Mouse (Mus musculus) lung, postnatal 4 days (tissue): Measurements from ENCODE around the gene Plscr3.

Experiments used
- DNase-seq, 2 experiments: peaks; one replicate each; pipeline ENCODE4 v3.0.0; 2021

The Plscr3 gene

DNA sequence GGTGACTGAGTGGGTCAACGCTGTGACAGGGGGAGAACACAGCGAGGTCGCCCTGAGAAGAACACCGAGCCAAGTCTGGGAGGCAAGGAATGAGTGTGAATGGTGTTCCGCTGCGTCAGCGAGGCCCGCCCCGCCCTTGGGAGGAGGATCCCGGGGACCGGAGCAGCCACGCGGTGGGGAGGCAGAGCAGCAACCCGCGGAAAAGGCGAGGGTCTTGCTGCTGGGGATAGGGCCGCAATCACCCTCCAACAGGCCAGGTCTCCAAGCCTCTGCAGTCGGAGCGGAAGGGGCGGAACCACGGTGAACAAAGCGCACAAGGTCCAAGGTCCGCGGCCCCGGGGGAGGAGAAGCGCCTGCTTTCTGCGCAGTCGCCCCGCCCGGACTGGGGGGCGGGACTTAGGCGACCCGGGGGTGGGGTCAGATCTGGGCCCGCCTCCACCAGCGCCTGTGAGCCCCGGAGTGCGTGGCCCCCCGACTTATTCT, at the start of gene Plscr3:
Plscr3 (plus strand) TSS at position 179 of the 483 bp plus-strand sequence.
- peak; percentile 94 for DNase-seq

DNA sequence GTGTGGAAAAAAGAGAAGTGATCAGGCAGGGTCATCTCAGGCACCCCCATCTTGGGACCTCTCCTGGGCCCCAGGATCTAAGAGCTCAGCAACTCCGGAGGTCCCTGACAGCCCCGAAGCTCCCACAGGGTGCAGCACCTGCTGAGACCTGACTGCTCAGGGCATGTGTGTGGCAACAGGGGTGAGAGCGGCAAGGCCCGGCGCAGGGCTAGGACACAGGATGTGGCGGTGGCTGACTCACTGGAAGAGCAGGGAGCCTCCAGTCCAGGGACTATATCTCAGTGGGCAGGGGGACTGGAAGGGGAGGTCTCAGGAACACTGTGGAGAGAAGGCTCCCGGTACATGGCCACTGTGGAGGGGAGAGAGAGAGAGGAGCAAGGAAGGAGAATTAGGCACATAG, 48.3 kb upstream of the Plscr3 start:
- no peak for DNase-seq

DNA sequence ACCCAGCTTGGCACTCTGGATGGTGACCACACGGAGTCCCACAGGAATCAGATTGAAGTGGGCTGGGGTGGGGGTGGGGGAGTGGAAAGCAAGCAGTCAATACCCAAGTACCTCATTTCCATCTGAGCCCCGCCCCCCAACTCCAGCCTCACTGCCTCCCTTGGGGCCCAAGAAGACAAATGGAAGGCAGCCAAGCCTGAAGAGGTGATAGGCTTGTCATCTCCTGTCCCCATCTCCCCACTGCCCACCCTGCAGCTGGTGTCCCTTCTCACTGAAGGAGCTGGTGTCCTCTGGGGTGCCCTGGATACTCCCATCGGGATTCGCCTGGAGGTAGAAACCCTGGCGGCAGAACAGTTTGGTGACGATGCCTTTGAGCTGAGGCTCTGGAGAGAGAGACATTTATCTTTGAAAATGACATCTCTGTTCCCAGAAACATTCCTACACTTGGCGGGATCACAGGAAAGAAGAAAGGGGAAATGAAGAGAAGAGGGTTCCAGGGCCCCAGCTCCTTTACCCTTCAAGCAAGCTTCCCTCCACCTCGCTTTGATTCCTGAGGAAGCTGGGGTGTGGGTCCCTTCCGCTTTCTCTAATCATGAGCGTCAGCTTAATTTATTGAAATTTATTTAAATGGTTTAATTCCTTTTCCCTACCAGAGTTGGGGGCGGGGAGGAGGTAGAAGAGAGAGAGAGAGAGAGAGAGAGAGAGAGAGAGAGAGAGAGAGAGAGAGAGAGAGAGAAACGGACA, 46.6 kb upstream of the Plscr3 start:
- no peak for DNase-seq

DNA sequence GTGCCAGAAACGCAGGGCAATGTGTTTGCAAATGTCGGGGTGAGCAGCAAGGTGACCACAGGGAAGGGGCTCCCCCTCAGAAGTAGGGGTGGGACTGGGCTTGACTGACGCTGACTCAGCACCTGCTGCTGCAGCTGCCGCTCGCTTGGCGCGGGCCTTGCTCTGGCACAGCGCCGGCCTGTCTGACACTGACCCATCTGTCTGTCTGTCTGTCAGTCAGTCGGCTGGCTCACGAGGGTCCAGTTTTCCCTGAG, 46.1 kb upstream of the Plscr3 start:
- peak in 1 of 2 experiments; percentile 56 for DNase-seq

DNA sequence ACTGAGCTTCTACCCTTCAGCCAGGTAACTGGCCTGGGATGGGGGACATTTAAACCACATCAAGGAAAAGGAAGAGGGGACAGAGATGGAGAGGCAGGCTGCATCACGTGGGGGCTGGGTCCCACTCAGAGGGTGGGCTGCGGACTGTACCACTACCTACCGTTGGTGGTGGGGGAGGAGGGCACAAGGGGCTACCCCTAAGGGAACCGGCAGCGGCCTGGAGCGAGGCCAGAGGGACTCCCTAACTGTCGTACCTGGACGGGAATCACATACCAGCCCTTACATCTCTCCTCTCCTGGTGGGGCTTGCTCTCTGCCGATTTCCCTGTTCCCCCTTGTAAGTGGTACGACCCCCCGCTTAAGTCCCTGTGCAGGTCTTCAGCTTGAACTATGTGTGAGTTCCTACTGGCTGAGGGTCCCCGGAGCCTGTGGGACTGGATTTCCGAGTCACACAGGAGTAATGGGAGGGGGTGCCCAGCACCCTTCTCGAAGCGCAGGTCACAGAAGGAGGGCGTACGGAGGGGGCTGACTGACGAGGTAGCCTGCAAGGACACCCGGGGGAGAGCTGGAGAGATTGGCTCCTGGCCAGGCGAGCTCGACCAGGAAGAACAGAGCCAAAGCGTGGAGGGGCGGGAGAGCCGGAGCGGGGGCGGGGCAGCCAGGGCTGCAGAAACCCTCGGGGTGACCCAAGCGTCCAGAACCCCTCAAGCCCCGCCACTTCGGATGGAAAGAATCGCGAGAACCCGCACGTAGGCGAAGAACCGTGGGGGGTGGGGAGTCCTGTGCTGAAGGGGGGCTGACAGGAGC, 45.6 kb upstream of the Plscr3 start:
- DNase-seq: peak; percentile 73 to 76

DNA sequence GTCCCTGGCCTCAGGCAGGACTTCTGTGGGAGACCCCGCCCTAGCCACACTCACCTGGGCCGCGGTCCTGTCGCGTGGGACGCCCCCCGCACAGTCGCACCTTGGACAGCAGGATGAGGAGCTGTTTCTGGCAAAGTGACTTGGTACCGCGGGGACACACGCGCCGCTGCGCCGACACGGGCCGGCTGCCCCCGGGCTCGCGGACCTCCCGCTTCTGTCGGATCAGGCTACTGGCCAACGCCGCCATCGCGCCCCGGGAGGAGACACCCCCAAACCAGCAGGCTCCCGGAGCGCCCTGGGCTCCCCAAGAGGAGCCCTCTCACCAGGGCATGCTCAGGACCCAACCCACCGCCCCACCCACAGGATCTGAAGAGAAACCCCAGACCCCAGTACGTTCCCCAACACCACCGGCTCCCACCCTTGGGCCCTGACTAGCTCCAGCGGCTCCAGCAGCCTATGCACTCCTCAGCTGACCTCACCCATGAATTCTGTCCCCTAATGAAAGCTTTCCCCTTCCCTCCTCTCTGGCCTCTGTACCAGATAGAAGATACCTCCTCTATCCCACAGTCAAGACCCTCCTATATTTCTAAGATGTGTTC, 44.7 kb upstream of the Plscr3 start, which contains the start of gene Fgf11:
Fgf11 (minus strand) TSS at position 479 of the 599 bp plus-strand sequence.
- peak; percentile 23 to 37 for DNase-seq

DNA sequence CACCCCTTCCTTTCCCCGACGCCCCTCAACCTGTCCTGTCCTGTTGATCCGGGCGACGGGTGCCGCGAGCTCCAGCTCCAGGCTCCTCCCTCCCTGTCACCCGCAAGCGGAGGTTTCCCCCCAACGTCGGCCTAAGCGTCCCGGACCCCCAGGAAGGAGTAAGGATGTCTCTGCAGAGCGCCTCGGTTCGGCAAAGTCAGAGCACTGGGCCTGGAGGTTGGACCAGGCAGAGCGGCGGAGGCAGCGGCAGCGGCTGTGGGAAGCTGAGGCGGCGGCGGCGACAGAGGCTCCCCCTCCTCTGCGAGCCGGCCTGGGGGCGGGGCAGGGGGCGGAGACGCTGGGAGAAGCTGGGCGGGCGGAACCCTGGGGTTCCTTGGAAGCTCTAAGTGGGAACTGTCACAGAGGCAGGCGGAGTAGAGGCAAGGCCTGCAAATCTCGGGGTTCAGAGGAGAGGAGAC, 43.5 kb upstream of the Plscr3 start:
- peak; percentile 90 to 92 for DNase-seq

DNA sequence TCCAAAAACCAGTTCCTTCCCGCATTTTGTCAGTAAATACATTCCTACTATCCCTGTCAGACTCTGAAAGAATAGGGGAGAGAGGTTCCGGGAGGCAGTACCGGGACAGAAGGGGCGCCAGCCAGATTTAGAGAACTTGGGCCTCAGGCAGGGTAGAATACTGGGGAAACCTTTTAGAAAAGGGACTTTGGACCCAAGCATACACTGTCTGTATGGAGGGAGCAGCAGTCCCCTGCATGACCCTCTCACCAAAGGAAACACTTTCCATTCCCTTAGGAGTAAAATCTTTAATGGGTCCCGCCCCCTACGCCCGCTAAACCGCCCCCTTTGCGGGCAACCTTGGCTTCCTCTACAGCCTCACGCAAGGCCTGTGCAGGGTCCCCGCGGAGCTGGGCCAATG, 42.8 kb upstream of the Plscr3 start:
- no peak for DNase-seq

DNA sequence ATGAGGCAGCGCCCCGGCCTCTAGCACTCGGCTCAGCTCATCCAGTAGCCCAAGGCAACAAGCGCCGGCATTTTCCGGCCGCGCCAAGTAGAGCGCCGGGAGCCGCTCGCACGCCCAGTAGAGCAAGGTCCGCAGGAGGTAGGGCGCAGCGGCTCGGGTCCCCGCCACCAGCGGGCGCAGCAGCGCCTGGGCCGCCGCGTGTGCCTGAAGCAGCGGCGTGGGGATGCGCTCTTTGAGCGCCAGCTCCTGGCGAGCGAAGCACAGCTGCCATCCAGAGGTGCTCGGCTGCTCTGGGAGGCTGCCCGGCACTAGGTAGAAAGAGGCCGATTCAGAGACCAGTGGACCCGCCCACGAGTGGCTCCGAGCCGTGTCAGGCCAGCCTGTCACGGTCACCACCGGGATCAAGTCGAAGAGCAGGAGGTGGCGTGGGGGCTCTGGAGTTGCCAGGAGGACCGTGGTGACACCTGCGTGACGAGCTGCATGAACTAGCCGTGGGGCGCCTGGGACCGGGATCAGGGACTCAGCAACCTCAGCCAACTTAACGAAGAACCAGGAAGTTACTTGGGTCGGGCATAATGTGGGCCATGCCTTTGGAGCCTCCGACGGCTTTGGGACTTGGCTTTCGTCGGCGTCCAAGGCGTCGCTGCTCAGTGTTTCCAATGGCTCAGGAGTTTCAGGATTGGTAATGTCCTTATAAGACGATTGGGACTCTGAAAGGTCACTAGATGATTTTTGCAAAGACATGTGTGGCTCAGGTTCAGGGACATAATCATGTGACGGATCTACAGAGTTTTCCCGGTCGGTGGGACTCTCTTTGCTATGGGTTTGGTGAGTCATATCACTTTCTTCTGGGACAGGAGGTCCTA, 42.2 kb upstream of the Plscr3 start:
- peak; percentile 84 to 88 for DNase-seq

DNA sequence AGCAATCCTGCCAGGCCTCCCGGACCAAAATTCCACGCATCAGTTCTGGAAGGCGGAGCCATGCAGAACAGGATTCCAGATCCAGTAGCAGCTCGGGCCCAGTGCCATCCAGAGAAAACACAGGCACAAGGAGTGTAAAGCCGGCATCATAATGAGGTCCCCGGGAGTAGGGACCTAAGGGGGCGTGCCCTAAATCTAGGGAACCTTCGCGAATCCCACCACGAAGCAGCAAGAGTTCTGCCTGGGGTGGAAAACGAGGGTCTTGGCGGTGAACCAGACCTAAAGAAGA, 41.6 kb upstream of the Plscr3 start:
- peak in 1 of 2 experiments; percentile 25 for DNase-seq

DNA sequence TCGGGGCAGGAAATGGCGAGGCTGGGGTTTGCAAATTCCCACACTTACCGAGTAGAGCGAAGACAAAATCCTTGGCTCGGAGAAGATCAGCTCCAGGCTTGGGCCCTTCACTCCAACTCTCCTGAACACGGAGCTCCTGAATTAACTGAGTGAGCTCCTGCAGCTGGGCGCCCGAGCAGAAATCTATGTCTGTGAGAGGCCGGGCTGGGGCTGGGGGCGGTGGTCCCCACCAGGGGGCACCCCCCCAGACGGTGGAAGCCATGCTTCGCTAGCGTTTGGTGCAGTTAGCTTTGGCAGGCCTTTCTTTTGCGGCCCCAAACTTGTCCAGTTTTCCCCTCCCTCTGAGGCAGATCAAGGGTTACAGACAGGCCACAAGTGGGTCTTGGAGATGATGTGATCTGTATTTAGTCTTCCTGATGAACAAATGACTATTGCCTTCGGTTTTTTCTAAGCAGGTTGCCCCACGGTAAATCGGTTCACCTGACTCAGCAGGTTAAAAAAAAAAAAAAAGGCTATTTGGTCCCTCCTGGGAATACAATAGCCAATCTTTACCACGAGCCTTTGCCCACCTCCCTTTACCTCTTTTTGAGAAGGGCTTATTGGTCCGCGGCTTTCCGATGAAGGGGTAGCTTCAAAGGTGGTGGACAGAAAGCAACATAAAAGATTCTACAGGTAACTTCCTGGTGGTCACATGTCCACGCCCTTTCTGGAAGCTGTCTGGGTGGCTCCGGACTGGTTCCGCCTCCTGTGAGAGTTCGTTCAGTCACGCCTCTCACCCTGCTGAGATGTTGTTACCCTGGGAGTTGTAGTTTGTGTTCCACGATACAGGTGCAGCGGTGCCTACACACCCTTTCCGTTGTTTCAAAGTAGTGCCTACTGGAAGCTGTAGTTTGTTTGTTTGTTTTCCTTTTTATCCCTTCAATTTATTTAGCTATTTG, 40.9 kb upstream of the Plscr3 start, which contains the start of gene Tmem102:
Tmem102 (minus strand) TSS at position 653 of the 938 bp plus-strand sequence.
- peak; percentile 59 to 75 for DNase-seq

DNA sequence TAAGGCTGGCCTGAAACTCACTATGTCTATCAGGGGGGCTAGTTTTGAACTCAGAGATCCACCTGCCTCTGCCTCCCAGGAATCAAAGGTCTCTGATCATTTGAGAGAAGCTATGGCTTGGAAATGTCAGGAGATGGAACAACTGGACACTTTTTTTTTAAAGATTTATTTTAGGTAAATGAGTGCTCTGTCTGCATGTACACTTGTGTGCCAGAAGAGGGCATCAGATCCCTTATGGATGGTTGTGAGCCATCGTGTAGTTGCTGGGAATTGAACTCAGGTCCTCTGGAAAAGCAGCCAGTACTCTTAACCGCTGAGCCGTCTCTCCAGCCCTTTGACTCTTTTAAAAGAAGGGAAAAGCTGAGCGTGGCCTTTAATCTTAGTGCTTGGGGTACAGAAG, 39.8 kb upstream of the Plscr3 start:
- no peak for DNase-seq

DNA sequence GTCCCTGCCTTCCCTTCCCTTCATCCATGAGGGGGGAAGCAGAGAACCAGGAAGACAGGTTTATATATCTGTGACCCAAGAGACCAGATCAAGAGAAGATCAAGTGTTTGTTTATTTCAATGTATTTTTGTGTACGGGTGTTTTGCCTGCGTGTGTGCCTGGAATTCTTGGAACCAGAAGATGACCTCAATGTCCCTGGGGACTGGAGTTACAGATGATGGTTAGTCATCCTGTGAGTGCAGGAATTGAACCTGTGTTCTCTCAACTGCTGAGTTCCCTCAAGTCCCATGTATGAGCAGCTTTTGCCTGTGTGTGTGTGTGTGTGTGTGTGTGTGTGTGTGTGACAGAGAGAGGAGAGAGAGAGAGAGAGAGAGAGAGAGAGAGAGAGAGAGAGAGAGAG, 38.5 kb upstream of the Plscr3 start:
- no peak for DNase-seq

DNA sequence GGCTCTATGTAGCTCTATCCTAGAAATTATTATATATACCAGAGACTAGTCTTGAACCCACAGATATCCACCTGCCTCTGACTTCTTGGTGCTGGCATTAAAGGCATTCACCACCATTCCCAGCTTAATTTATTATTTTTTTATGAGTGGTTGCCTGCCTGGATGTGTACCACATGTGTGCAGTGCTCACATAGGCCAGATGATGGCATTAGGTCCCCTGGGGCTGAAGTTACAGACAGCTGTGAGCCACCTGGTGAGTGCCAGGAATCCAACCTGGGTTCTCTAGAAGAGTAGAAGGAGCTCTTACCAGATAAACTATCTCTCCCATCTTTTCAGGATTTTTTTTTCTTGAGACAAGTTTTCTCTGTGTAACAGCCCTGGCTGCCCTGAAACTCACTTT, 35.9 kb upstream of the Plscr3 start:
- DNase-seq: no peak

DNA sequence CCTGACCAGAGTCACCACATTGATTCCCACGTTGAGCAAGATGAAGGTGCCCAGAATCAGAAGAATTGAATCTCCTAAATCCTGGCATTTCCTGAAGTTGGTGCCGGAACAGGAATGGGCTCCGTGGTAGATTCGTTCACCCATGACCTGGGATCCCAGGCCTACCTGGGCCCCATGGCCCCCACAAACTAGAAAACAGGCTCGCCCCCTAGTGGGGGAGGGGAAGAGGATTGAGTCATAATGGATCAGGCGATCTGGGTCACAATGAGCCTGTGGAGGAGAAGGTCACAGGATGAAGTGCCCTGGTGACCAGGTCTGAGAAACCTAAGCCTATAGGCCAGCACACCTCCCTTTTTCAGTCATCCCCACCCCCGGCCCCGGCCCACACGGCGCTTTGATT, 31.0 kb upstream of the Plscr3 start, which contains the start of gene Gm39566:
Gm39566 (minus strand) TSS at position 144 of the 400 bp plus-strand sequence.
- no peak for DNase-seq

DNA sequence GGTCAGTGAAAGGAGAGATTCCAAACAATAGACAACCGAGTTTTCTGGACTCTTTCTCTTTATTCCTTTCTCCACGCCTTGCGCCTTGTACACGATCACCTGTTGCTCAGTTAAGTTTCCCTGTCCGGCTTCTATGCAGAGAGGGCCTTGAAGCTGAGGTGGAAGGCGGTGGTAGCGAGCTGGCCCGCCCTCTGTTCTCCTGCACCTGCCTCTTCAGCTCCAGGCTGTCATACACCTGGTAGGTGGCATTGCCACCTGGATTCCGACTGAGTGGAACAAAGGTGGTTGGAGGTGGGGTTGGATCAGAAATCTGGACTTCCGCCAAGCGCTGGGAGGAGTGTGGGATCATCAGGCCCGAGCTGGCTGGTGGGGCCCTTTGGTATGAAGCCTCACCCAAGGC, 29.7 kb upstream of the Plscr3 start:
- no peak for DNase-seq

DNA sequence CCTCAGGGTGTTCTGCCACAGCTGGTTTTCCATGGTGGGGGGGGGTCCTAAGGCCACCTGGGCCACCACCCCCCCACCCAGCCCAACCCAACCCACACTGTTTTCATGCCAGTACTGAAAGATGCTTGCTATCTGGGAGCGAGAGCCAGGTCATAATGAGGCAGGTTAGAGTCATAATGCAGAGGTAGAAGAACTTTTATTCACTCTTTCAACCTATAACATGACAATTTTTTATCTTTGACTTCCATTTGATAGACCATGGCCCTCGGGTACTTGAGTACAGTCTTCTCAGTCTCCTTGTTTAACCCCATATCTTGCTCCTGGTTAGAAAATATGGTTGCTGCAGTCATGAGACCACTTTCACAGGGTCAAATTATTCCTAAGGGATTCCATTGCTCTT, 27.8 kb upstream of the Plscr3 start, which contains the start of gene Spem2:
Spem2 (minus strand) TSS at position 101 of the 400 bp plus-strand sequence.
- DNase-seq: no peak

DNA sequence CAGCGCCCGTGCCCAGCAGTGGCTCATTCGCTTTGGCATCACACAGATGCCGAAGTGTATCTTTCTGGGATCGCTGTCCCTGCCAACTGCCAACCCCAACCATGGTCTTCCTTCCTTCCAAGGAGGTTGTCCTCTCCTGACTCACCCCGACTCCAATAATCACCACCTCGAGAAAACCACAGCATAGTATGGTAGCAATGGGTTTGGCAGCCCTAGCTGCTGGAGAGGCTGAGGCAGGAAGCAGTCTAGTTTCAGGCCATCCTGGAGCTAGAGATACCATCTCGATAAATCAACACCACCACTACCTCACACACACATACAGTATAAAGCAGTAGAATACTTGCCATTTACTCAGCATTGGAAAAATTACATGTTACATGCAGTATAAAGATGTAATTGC, 27.3 kb upstream of the Plscr3 start:
- no peak for DNase-seq

DNA sequence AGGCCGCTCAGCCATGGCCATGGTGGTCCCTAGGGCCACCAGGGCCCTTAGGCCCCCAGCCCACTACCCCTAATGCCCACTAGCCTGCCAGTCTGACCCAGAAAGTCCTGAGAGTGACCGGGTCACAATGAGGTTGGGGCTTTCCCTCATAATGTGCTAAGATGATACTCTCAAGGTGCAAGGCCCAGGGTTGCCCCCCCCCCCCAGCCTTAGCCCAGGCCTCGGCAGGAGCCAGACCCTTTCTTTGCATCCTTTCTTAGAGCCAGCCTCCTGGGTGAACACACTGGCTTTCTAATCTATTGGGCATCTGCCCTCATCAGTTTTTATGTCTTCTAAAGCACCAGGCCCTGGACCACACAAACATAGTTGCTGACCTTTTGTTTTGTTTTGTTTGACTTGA, 24.1 kb upstream of the Plscr3 start, which contains the start of gene Spem1:
Spem1 (minus strand) TSS at position 101 of the 400 bp plus-strand sequence.
- no peak for DNase-seq

DNA sequence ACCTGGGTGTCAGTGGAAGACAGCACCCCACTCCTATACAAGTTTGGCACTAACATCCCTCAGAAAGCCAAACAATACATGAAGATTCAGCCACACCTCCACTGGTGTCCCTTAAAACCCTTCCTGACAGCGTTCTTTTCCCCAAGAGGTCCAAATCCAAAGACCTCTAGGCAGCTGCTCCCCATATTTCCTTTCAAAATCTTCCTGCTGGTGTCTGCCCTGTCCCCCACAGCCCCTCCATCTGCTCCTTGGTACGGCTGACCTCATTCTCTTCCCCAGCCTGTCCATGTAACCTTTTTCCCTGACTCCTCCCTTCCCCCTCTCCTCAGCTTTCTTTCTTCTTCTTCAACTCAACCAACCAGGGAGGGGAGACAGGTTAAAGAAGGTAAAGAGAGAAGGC, 22.7 kb upstream of the Plscr3 start:
- DNase-seq: no peak

DNA sequence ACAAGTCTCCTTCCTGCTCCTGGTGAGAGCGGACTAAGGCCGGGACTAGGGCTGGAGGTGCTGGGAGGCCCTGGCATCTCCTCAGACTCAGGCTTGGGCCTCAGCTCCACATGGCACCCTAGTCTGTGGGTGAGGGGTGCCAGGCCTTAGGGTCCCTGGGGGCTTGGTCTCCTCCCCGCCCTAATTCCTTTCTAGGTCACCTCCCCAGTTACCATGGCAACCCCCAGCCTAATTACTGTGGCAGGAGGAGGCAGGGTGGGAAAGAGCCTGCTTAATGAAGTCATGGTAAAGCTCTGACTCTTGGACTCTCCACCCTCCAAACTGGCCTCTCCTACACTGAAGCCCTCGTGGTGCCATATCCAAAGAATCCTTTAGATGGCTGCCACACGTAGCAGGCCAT, 17.3 kb upstream of the Plscr3 start:
- DNase-seq: no peak
